Mouse (Mus musculus): ENCODE measurements around the gene Ptch1.

Gene Ptch1

DNA sequence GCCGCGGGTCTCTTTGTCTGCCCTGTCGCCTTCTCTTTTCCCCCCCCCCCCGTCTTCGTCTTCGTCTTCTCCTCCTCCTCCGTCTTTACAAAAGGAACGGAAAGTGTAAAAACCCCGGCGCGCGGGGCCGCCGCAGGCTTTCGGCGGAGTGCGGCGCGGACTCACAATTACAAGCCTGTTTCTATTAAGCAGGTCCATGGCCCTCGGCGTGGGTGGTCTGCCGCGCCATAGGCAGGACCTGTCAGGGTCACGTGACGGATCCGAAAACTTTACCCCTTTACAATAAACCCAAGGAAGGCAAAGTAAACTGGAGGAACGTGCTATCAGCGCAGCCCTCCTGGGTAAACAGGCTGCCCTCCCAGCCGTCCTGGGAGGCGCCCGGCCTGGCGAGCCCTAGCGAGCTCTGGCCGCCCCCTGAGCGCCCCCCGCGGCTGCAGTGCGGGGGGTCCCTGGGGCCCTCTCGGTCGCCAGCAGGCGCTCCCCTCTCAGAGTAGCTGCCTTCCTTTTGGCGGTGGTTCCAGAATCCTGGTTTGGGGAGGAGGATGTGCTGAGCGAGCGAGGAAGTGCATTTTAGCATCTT lies at the start of gene Ptch1:
Gene Ptch1 (minus strand): TSS at position 343 of the 580 bp plus-strand sequence.
- no peak for DNase-seq (ENCODE audit: low spot score)

DNA sequence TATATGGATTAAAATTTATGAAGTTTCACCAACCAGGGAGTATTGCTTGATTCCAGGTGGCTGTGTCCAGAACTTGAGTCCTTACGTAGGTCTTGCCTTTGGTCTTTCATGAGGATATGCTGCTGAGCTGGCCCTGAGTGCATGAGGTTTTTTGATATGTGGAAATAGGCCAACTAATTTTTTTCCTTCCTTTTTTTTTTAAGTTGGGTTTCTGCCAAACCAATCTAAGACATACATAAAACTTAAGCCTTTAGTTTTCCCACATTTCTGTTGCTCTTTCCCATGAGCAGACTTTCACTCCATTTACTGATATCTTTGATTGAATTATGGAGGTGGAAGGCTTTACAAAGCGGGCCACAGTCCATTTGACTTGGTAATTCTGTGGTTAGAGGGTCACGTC lies 47.9 kb upstream of the Ptch1 start:
- no peak for DNase-seq (ENCODE audit: low spot score)

DNA sequence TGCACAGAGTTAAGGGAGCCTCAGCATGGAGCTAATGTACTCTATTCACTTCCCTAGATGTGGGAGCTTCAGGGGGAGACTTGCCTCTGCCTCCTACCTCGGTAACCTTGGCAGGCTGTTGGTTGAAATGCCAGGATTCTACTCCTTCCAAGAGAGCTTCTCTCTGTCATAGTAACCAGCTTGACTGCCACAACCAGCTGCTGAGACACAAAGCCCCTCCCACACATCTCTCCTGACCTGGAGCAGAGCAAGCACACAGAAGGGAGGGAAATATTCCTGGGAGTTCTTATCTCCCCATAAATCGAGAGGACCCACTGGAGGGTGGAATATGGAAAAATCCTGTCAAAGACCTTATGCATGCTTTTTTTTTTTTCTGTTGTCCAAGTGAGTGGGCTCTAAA lies 39.8 kb upstream of the Ptch1 start:
- no peak for DNase-seq (ENCODE audit: low spot score)

DNA sequence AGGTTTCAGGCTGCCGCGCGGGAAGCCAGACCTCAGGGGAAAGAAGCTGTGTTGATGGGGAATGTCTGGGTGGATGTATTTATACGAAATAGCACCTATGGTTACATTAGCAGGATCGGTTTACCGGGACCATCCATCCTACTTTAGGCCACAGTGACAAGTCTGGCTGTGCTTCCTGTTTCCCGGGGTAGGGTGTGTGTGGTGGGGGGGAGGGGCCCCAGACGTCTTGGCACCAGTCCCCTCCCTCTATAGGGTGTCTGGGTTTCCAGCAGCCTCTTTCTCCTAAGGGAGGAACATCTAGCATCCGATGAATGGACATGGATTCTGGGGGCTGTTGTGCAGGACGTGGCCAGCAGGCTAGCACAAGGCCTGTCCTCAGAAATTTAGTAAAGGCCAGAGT lies 36.3 kb upstream of the Ptch1 start:
- DNase-seq (ENCODE audit: low spot score): no peak

DNA sequence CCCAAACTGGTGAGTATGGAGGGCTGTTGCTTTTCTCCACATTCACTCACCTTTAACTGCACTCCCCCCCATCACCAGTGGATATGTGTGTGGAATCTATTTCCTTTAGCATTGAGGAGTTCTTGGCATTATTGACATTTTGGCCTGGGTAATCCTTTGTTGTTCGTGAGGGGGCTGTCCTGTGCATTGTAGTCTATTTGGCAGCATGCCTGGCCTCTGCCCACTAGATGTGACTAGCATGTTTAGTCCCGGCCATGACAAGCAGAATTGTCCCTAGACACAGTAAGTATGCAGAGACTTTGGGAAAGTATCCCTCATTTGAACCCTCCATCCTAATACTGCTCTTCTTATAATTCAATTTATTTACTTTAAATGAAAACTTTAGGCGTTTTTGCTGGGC lies 24.2 kb upstream of the Ptch1 start:
- no peak for DNase-seq (ENCODE audit: low spot score)

DNA sequence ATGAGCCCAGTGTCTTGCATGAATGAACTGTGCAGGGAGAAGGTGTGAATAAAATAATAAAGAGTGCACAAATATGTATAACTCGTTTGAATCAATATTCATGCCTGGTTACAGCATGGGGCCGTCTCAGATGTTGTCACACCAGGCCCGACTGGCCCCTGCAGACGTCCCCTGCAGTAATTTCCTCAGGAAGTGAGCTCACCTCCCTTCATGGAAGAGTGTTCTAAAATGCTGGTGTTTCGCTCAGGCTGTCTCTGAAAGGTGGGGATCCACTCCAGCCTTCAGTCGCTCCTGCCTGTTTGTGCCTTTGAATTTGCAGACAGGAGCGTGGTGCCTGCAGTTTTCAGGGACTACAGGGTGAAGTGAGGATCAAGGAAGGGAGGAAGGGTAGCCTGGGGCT lies 22.5 kb upstream of the Ptch1 start:
- DNase-seq (ENCODE audit: low spot score): no peak

DNA sequence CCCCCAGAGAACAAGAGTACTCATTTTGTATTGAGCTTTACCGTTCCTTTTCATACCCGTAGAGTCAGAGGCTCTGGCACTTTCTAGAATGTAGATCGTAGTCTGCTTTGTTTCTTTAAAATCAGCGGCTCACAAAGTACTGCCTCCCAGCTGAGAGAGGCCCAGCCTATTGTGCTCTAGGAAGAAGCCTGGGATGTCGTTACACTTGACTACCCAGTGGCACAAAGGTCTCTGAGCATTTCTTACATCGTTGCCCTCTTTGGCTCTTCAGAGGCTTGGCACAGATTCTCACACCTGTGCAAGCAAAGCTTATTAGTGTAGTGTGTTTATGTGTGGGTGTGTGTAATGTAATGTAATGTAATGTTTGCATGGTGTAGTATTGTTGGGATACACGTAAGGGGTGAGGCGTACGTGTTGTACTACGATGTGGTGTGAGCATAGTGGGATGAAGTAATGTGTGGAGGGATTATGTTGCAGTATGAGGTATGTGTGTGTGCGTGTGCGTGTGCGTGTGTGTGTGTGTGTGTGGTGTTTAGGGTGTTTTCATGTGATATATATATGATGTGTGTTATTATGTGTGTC lies 20.2 kb upstream of the Ptch1 start:
- DNase-seq (ENCODE audit: low spot score): no peak

DNA sequence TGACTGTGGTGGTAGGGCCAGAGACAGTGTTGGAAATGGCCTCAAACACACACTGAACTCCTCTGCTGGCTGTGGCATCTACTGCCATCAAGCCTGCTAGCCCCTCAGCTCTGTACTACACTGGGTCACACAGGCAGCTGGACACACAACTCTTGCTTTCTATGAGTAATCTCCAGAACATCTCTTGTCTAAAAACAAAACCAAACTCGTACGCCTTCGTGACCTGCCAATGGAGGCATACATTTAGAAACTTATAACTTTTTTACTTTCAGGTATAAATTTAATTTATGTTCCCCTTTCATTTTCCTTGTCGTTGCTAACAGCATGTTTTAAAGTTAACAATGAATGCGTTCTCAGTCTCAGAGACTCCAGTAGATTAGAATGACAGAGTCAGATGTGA lies 19.4 kb upstream of the Ptch1 start:
- DNase-seq (ENCODE audit: low spot score): no peak

DNA sequence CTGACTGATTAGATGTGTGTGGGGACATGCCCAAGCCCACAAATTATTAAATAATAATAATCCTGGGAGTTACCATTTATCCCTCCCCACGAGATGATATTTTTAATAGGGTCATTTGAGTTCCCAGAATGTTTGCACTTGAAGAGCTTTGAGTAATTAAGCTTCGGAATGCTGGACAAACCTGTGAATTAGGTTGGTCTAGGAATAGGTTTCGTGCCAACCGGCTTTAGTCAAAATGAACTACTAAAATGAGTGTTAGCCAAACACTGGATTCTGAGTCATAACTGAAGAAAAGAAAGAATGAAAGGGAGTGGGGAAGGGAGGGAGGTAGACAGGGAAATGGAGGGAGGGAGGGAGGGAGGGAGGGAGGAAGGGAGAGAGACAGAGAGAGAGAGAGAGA lies 1.2 kb upstream of the Ptch1 start:
- no peak for DNase-seq (ENCODE audit: low spot score)

DNA sequence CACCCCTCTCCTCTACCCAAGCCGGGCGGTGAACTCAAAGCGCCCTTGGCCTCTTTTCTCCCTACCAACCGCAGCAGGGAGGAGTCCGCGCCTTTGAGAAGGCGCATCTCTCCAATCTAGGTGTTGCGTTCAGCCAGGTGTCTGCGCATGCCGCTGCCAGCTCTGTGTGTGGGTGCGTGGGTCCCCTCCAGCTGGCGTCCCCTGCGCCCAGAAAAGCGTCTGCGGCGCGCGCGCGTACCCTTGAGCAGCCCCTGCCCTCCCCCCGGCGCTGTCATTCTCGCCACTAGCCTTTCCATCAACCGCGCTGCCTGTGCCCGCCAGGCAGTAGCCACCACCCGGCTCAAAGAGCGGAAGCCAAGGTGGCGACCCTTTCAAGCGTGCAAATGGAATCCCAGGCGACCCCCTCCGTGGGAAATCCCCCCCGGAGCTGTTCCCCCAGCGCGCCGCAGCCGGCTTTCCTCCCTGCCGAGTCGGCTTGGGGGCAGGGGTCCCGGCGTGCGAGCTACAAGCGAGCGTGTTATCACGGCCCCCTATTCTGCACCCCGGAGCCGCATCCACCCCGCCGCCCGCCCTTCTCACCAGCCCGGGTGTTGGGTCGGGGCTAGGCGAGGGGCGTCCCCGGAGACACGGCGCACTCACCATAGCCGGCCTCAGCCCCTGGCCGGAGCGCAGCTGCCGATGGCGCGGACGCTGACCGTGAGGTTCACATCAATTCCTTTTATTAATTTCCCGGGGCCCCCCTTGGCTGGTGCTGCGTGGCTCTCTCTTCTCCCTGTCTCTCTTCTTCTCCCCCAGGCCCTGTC lies 744 bp downstream of the Ptch1 start:
- DNase-seq (ENCODE audit: low spot score): no peak

DNA sequence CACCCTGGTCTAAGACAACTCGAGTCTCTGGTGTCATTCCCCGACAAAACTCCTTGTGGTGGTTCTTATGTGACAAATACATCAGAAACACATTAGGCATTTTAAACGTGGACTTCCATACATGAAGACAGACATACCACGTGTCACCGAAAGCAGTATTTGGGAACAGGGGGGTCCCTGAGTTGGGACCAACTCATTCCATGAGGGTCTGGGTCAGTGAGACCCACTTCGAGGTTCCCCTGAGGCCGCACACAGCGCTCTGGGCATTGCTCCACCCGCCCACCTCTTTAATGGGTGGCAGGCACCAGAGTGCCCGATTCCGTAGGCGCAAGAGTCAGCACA lies 1.3 kb downstream of the Ptch1 start:
- DNase-seq (ENCODE audit: low spot score): no peak

DNA sequence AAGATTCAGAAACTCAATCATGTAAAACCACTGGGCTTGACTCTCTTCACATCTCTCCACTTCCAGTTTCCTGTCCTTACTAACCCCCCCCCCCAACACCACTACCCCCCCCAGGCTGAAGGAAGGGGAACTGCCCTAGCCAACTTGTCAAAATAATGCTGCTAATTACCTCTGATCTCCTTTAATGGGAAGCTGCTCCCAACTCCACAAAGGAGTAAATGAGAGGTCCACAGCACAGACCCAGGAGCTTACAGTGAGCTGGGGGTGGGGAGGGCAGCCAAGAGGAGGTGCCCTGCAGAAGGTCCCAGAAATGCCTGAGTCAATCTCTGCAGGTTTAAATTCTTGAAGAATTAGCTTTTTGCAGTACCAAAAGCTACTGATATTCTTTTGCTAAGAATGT lies 2.9 kb downstream of the Ptch1 start:
- DNase-seq (ENCODE audit: low spot score): no peak

DNA sequence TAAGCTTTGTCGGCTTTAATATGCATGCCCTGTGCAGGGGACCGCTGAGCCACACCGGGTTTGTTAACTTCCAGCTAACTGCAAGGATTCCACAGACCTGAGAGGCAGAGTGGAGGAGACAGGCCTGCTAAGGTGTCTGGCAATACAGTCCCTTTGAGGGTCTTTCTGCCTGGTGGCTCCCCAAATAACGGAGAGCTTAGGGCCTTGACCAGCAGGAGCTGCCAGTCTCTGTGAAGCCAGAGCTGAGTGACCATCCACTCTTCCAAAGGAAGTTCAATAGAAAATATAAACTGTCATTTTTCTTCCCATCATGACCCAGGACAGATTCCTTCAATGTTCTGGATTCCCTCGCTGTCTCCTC lies 4.0 kb downstream of the Ptch1 start:
- no peak for DNase-seq (ENCODE audit: low spot score)

DNA sequence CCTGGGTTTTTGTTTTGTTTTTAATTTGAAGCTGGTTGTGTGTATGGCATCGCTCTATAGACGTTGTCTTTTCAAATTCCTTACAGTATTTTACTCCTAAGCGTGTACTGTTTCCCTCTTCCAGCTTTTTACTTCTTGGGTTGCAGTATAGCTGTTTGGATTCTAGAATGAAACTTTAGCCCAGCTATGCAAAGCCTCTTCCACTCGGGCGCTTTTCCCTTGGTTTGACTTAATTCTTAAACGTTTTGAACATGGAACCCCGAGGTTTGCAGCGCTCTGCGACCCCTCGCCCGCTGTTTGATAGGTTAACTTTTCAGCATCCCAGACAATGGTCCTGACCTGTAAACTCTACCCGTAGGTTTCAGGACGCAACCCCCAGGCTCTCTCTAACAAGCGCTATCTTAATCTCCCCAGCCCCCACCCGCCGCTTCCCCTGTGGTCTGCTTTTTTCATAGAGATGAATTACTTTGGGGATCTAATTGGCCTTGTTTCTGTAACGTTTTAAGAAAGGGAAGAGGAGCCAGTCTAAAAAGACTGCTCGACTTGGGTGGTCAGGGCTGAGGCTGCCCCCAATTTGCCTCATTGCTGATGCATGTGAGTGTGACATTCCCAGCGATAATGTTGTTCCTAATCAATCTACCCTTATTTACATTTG lies 4.5 kb downstream of the Ptch1 start:
- no peak for DNase-seq (ENCODE audit: low spot score)

DNA sequence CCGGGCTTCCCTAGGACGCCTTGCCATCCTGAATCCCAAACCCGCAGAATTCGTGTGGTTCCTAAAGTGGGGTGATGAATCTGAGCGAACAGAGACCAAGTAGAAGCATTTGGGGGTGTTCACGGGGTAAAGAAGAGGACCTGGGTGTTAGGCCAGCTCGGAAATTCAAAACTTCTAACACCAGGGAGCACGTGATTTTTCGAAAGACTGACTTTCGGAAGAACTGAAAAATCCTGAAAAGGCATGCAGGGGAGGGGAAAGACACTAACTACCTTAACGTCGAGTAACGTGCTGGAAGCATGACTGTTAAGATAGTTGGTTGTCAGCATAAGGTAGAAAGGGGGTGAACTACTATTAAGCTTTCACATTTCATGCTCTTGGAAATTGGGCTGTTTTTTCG lies 5.1 kb downstream of the Ptch1 start:
- DNase-seq (ENCODE audit: low spot score): peak; percentile 31

DNA sequence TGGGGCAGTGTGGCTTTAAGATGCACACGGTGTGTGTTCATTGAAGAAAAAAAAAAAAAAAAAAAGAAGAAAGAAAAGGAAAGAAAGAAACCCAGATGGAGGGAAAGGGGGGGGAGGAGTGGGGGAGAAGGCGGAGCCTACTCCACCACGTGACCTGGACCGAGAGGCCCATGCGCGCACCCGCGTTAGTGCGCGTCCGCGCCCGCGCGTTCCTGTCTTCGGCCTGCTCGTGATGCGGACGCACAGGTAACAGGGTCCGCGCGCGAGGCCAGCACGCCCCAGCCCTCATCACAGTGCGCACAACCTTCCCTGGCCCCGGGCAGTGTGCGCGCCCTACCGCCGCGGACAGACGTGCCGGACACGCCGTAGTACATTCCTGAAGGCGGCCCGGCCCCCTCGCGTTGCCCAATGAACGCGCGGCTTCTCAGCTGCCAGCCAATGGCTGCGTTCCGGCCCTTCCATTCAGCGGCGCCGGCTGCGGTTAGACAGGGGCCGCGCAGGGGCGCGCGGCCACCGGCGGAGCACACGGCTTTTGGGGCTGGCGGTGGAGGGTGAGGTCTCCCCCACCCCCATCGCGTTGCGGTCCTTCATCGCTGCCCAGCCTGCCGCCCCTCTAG lies 5.6 kb downstream of the Ptch1 start:
- DNase-seq (ENCODE audit: low spot score): peak; percentile 86

DNA sequence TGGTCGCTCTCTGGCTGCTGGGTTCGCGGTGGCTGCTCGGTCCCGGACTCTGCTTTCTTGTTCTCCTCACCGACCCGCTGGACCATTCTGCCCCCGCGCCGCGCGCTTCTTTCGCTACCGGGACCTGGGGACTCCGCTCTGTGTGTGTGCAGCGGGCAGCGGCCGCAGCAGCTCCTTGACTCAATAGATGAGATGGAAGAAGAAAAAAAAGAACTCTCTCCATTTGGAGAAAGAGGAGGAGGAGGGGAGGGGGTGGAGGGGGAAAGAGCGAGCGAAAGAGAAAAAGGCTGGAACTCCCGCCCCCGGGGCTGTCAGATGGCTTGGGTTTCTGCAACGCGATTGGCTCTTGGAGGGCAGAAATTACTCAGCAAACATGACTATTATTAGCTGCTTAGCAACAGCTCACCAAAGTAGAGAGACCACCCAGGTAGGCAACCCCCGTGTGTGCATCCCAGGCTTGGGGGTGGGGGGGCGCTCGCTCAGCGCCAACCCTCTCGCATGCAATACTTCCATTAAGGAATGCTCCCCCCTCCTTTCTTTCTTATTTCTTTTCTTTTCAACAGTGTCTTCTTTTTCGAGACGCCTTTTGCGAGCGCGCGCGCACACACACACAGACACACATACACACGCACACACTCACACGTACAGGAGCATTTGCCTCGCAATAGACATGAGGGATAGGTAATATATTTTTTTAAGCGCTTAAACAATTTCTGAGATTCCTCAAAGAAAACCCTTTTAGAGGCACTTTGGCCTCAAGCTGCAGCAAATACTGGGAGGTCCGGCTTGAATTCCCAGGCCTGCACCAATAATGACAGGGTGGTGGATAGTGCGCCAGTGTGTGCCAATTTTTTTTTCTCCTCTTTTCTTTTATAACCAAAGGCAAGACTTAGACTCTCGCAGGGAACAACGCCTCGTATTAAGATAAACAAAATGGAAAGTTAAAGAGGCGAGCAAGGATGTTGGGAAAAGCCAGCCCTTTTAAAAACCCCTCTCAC lies 7.1 kb downstream of the Ptch1 start:
- peak; percentile 84 for DNase-seq (ENCODE audit: low spot score)

DNA sequence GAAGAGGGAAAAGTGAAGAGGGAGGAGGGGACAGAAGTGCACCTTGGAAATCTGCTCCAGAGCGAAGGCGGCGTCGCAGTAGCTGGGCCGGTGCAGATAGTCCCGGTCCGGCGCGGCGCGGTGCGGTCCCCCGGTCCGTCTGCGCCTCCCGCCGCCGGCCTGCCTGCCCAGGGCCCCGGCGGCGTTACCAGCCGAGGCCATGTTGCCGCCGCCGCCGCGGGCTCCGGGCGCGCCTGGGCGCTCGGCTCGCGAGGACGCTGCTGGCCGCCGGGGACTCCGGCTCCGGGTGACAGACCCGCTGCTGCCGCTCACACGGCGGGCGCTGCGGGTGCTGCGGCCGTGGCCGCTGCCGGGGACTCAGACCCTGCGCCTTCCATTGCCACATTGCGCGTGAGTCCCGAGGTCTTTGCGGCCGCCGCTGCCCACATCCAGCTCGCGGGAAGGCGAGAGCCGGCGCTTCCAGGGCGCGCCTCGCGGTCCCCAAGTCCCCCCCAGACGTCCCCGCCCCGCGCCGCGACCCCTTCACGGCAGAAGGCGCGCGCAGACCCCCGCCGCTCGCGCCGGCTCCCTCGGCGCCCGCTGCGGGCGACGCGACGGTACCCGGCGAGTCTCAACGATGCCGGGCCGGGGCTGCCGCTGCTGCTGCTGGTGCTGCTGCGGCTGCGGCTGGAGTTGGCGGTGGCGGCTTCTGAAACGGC lies 7.9 kb downstream of the Ptch1 start:
- DNase-seq (ENCODE audit: low spot score): peak; percentile 15

DNA sequence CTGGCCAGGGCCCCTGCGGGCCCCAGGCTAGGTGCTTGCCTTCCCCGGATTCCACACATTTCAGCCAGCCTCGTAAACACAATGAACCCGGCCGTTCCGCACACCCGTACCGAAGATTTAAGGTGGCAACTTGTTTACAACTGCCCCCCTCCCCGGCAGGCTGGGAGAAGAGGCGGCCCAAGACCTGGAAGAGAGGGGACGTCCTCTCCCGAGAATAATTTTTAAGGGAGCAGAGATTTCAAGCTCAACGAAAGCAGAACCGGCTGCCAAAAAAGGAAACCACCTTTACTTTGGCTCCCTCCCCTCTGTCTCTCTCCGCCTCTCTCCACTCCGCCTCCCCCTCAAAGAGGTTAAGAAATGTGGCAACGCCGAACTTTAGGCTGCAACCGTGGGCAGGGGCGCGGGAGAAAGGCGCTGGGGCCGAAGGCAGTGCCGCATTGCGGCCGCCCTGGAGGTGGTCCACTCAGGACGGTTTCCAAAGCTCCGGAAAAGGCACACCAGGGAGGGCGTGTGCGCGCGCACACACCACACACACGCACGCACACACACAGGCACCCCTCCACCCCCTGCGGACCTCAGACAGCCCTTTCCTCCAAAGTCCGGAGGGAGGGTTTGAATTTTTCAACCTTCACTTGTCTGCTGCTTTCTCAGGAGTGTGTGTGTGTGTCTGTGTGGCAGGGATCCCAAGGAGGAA lies 8.6 kb downstream of the Ptch1 start:
- peak; percentile 57 for DNase-seq (ENCODE audit: low spot score)

All from c-Kit-positive CD71-positive TER-119-positive erythroid progenitor cells, embryonic 14.5 days (primary cell).